Mouse (Mus musculus) left cerebral cortex, postnatal 14 days (tissue): ENCODE data around the gene Ttll6. TPM values are rescaled to one million over a fixed set of nuclear protein-coding genes. Genes with fewer than 3 reads are reported as not detected.
"Not testable (repeated sequence)": the region's sequence is repeated elsewhere in the genome, so short reads cannot be mapped to it uniquely, and the experiment has no call there.

ENCODE experiments used
- DNase-seq, 2 experiments: peaks; one replicate each; pipeline ENCODE4 v3.0.0; 2021 to 2022; ENCODE audit warnings: low spot score in 2 of 2, mixed read lengths in 1 of 2
- intact Hi-C: fragments of 180-260 bp; cut with DNase I; formaldehyde crosslinking; loops from one replicate; pipeline ENCODE4 v1.15.1; 2025
- long read RNA-seq, 2 experiments: library from polyadenylated mRNA; stranded (forward); transcript quantifications; one replicate each; pipeline ENCODE4 v2.0.0; 2021
- total RNA-seq, 2 experiments: library from RNA; stranded (reverse); gene quantifications; 2 replicates each; pipeline ENCODE4 v1.2.3; 2021

Gene Ttll6
- total RNA-seq, result under 1 TPM; 0.18 to 0.27 TPM
- long read RNA-seq, experiment 1, result 0 reads
- long read RNA-seq, experiment 2, result 0 reads

DNA sequence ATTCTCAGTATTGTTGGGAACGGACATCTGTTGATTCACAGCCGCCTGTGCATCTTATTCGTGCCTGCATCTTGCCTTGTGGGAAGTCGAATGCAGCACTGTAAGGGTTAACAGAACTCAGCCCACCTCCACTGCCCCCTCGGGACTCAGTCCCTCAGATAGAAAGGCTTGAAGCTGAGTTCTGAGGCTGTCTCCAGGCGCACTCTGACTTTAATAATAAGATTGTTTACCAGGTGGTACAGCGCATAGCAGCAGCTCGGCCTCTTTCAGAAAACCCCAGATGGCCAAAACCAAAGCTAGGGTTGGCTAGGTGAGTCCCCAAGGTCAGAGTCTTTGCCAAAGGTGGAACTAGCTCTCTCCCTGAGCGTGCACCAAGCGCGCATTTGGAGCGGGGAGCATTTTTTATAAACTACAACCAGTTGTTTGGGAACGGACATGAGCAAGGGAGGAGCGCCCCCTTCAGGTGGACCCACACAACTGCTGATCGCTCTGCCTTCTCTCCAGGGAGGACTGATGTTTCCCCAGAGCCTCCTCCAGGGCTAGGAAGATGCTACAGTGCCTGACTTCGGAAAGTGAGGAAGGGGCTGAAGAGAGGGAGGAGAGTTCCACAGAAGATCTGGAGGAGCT is at the start of gene Ttll6:
Gene Ttll6 (plus strand): TSS at position 548 of the 627 bp plus-strand sequence.
- intact Hi-C loops, result no loop called here
- peak; percentile 35 to 62 for DNase-seq

DNA sequence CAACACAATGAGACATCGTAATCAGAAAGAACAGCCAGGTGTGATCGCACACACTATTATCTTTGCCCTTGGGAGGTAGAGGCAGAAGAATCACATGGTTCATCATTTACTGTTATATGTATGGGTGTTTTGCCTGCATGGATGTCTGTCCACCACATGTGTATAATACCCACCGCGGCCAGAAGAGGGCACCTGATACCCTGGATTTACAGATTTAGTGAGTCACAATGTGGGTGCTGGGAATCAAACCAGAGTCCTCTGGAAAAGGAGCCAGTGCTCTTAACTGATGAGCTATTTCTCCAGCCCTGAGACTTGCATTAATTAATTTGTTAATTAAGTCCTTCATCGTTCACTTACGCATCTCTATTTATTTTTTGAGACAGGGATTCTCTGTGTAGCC is 45.6 kb upstream of the Ttll6 start:
- DNase-seq, result no peak
- intact Hi-C loops, result no loop called here

DNA sequence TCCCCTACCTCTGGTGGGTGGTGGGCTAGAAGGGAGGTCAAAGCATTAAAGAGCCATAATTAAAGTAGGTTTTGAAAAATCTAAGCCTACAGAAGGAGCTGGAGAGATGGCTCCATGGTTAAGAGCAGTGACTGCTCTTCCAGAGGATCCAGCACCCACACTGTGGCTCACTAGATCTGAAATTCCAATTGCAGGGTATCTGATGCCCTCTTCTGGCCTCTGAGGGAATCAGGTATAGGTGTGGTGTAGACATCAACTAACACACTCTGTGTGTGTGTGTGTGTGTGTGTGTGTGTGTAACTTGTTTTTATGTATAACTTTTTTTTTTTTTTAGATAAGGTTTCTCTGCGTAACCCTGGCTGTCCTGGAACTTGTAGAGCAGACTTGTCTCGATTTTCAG is 42.5 kb upstream of the Ttll6 start:
- no peak for DNase-seq
- intact Hi-C loops, result loop anchor here (5.0 kb wide), 1 partner anchor 36 kb away; no protein-coding TSS in a partner anchor

DNA sequence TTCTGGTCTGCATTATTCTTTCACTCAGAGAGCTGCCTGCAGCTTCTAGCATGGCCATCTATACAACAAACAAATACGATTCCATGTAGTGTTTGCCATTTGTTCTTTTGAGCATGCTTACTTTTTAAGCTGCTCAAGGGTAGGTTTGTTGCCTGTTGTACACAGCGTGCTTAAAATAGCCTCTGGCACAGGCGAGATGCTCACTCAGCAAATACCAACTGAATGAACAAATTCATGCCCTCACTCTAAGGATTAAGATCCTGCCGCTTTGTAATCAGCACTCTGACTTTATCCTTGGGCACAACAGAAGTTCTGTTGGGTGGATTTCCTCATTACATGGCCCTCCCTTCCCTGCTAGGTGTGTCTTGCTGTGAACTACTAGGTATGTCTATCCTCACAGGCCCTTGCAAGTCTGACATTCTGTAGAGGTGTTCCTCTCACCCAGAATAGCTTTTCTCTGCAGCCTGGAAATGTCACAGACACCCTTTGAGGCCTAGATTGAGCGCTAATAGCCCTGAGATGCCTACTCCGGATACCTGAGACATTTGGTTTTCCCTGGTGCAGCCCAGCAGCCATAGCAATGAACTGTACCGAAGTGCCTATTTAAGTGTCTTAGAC is 40.8 kb upstream of the Ttll6 start:
- intact Hi-C loops, result loop anchor here (5.0 kb wide), 1 partner anchor 35 kb away; no protein-coding TSS in a partner anchor

DNA sequence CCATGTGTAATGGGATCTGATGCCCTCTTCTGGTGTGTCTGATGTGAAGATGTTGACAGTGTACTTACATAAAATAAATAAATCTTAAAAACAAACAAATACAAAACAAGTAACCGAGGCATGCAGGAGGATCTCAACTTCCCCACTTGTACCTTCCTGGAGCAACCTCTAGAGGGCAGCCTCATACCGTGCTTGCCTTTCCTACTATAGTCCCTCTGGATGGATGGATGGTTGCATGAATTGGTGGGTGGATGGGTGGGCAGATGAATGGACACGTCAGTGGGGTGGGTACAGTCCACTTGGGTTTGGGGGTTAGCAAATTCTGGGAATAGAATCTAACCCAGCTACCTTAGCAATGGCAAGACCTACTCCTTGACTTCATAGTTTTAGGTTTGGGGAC is 40.2 kb upstream of the Ttll6 start:
- peak in 1 of 2 experiments; percentile 30 for DNase-seq
- intact Hi-C loops, result loop anchor here (5.0 kb wide), 1 partner anchor 34 kb away; no protein-coding TSS in a partner anchor

More for the DNA sequence above, 40.8 kb upstream of the Ttll6 start:
- no peak for DNase-seq

DNA sequence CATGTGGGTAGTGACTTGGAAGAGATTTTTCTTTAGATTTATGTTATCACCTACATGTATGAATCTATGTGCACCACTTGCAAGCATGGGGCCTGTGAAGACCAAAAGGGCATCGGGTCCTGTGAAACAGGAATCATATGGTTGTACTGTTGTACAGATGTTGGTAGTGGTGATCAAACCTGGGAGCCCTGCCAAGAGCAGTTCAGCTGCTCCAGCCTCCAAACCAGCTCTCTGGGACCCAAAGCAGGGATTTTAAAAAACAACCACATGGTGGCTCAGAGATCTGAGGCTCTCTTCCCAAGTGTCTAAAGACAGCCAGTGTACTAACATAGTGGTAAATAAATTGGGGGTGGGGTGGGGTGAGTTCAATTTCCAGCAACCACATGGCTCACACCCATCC is 25.2 kb upstream of the Ttll6 start:
- no peak for DNase-seq
- intact Hi-C loops, result no loop called here

DNA sequence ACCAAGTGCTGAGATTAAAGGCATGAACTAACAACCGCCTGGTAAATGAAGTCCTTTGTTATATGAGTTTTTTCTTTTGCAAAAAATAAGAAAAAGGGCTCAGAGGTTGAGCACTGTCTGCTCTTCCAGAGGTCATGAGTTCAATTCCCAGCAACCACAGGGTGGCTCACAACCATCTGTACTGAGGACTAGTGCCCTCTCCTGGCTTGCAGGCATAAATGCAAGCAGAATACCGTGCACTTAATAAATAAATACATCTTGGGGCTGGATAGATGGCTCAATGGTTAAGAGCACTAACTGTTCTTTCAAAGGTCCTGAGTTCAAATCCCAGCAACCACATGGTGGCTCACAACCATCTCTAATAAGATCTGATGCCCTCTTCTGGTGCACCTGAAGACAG is 22.6 kb upstream of the Ttll6 start:
- DNase-seq, intact Hi-C loops: not testable (repeated sequence)

DNA sequence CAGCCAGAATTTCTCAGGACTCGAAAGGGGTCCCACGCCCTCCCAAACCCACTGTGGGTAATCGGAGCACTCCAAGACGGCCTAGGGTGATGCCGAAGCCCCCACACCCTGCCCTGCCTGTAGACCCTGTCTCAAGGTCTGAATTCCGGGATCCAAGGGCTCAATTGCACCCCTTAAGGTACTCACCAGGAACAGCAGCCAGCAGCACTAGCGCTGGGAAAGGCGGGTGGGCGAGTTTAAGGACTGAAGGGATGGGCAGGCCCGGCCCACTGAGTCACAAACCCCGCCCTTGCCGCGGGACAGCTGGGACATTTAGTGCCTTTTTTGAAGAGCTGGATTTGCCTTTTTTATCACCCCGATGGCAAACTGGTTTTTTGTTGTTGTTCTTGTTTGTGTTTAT is 21.8 kb upstream of the Ttll6 start, which contains the start of gene Calcoco2:
Gene Calcoco2 (minus strand): TSS at position 214 of the 400 bp plus-strand sequence.
- intact Hi-C loops, result no loop called here

DNA sequence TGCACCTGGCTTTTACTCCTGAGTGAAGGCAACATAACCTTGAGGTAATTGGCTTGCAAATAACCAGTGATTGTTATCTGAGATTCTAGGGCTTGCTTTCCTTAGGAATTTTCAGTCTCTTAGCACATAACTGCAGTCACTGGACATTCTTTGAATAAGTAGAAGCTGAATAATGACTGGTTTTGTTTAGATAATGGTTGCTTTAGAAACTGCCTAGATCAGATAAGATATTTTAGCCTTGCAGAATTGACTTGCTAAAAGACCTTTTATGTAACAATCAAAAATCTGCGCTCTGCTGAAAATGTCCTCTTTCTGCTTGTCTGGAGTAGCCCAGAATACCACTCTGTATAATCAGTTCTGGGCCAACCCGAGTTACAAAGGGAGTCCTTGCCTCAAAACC is 19.5 kb upstream of the Ttll6 start:
- intact Hi-C loops, result no loop called here
- DNase-seq, result no peak

More for the DNA sequence above, 21.8 kb upstream of the Ttll6 start, which contains the start of gene Calcoco2:
- no peak for DNase-seq

DNA sequence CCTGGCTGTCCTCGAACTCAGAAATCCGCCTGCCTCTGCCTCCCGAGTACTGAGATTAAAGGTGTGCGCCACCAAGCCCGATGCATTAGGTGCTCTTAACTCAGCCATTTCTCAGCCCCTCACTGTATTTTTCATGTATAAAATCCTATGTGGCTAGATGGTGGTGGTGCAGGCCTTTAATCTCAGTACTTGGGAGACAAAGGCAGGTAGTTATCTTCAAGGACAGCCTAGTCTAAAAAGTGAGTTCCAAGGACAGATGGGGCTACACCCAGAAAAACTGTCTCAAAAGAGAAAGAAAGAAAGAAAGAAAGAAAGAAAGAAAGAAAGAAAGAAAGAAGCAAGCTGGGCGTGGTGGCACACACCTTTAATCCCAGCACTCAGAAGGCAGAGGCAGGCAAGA is 18.2 kb upstream of the Ttll6 start:
- intact Hi-C loops, result no loop called here
- no peak for DNase-seq

DNA sequence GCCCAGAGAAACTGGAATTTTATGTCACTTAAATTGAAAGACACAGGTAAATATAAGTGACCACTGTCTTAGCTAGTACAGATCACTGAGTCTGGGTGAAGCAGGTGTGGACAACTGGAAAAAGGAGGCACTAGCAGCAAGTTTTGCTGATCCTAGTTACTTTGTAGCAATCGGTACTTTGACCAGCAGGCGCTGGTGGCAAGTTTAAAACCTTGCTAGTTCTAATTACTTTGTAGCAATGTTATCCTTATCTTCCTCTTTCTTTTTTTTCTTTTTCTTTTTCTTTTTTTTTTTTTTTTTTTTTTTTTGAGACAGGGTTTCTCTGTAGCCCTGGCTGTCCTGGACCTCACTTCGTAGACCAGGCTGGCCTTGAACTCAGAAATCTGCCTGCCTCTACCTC is 17.5 kb upstream of the Ttll6 start:
- intact Hi-C loops, result no loop called here

DNA sequence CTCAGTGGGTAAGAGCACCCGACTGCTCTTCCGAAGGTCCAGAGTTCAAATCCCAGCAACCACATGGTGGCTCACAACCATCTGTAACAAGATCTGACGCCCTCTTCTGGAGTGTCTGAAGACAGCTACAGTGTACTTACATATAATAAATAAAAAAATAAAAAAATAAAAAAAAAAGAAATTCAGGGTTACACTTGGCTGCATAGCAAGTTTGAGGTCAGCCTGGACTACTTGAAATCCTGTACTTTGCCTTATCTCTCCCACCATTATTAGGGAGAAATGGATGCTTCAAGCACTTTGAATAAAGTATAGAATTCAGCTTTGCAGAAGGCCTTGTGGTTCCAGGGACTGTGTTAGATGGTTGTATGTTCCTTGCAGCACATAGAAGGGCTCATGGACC is 16.7 kb upstream of the Ttll6 start:
- intact Hi-C loops, DNase-seq: not testable (repeated sequence)

More for the DNA sequence above, 17.5 kb upstream of the Ttll6 start:
- DNase-seq, result no peak

DNA sequence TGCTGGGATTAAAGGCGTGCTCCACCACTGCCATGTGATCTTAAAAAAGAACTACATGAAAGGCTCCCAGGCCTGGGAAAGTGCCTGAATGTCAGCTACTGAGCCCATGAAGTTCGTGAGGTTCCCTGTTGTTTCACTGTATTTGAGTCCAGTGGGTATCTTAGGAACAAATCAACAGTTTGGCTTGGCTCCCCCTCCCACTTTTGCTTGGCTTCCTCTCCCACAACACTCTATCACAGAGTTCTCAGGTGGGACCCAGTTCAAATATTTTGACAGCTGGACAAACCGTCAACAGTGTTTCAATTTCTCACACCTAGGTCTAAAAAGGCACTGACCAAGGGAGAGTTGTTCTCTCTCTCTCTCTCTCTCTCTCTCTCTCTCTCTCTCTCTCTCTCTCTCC is 14.2 kb upstream of the Ttll6 start:
- intact Hi-C loops, result no loop called here
- DNase-seq, result no peak

DNA sequence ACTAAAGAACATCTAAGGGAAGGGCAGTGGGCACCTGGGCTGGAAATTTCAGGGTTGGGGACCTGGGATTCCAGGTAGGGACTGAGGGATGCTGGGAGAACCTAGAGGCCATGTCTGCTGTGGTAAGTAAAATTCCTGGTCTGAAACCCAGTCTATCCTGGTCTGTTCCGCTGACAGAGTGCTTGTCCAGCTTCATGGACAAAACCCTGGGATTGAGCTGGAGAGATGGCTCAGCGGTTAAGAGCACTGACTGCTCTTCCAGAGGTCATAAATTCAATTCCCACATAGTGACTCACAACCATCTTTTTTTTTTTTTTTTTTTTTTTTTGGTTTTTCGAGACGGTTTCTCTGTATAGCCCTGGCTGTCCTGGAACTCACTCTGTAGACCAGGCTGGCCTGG is 10.8 kb upstream of the Ttll6 start:
- intact Hi-C loops, result not testable (repeated sequence)

DNA sequence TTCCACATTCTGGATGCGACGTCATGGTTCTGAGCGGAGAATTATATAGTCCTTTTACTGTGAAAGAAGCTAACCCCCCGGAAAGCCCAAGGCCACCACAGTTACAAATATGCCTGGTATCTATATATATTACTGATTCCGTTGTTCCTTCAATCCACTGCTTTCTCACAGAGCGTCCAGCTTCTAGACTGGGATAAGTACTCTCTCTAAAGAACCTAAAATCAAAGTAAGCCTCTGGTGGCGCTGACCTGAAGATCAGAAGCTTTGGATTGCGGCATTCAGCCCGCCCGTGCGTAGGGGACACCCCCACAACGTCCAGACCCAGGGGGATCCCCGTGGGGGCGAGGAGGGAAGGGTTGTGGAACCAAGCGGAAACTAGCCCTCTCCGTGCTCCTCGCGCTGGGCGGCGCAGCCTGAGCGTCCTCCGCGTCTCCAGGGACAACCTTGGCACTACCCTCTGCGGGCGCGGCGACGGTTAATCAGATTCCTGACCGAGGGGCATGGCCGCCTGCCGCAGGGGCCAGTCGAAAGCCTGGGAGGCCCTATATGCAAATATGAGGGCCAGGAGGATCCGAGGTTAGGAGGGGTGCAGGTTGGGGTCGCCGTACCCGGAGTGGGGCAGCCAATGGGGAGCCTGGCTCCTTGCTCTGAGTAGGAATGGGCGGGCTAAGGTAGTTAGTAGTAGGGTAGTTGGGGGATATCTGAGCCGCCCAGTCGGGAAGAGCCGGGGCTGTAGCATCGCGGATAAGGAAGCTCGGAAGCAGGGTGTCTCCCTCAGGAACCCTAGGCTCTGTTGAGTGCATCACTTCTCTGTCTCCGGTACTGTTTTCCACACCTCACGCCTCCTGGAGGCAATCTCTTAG is 9.3 kb upstream of the Ttll6 start:
- intact Hi-C loops, result no loop called here
- no peak for DNase-seq

More for the DNA sequence above, 10.8 kb upstream of the Ttll6 start:
- not testable (repeated sequence) for DNase-seq

DNA sequence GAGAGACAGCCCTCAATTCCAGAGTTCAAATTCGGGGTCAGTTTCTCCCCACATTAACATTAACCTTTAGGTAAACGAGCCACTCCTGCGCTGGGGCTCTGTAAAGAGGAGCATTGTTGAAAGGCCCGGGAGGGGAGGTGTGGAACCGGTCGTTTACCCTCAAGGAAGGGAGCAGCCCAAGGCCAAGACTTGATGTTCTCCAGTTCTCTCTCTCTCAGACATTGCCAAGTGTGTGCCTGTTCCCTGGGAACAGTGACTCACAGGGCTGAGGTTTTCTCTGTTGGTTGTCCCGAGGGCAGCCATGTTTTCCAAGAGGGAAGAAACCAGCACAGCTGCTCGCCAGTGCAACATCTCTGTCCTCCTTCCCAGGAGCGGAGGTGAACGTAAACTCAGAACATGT is 3.0 kb upstream of the Ttll6 start:
- no peak for DNase-seq
- intact Hi-C loops, result no loop called here

DNA sequence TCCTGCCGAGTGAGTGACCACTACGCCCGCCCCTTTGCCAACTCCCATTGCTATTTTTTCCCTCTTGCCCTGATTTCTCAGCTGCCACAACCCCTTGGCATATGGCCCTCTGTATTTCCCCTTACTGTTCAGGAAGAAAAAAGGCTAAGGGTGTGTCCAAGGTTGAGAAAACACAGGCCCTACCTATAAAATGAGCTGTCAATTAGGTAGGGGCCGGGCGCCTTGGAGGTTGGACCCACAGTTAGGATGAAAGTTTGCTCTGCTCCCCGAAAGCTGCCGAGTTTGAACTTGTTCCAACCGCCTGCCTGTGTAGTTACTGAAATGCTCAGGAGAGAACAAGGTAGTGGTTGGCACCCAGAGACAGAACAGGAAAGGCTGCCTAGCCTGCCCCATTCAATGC is 2.3 kb downstream of the Ttll6 start:
- intact Hi-C loops, result no loop called here
- no peak for DNase-seq

DNA sequence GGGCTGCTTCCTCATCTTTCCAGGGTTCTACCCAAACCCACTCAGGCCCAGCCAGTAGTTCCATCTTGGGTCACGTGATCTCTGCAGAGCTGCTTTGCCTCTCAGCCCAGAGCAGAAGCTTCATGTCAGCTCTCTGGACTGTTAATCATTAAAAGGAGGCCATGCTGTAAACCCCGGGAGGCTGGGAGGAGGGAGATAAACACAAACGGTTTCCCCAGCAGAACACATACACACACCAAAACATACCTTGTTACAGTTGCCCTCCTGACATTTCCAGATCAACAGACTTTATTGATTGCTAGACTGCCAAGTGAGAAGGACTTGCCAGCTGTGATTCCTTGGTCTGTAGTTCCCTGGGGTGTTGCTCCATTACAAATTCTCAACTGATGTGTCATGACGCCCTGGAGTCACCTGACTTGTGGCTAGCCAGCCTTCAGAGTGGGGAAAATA is 7.2 kb downstream of the Ttll6 start:
- DNase-seq, result no peak
- intact Hi-C loops, result no loop called here

DNA sequence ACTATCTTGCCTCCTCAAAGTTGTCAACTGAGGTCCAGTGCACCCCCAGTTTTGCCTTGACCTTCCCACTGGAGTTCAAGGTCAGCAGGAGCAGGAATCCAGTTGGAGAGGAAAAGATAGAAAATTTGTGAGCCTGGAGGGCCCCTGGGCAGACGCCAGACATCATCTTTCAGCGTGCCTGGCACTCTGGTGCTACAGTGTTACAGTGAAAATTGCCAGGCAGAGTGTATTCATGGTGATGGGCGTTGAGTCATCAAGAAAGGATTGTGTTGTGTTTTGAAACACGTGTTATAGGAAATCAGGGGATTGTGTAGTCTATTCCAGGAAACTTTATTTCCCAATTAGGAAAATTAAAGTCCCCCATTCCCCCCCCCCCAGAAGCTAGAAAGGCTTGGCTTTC is 10.2 kb downstream of the Ttll6 start:
- intact Hi-C loops, result loop anchor here (2.0 kb wide), 1 partner anchor 91 kb away; no protein-coding TSS in a partner anchor
- no peak for DNase-seq
